Mouse (Mus musculus) lung, embryonic 16.5 days (tissue): Measurements from ENCODE around the gene Trnau1ap. TPM values are rescaled to one million over a fixed set of nuclear protein-coding genes. Genes with fewer than 3 reads are reported as not detected.

Experiments
- ATAC-seq: fragments of 200-750 bp; cut with Nextera tagmentation; 2 replicates; pipeline ENCODE4 v1.8.0; 2017; ENCODE audit warnings: low read depth, mild to moderate bottlenecking, moderate library complexity
- H3K27ac ChIP-seq: fragments of 300-500 bp; sonication (generic); 2 replicates; pipeline ENCODE4 v1.5.1; 2014; ENCODE audit warnings: mild to moderate bottlenecking, control low read depth, low read length
- H3K27me3 ChIP-seq: fragments of 300-500 bp; sonication (generic); 2 replicates; pipeline ENCODE4 v1.6.1; 2014; ENCODE audit warnings: low read depth, low read length, mixed read lengths; ENCODE audit not compliant: control insufficient read depth, insufficient read depth
- H3K36me3 ChIP-seq: fragments of 300-500 bp; sonication (generic); 2 replicates; pipeline ENCODE4 v1.6.1; 2014; ENCODE audit warnings: low read length; ENCODE audit not compliant: control insufficient read depth, insufficient read depth
- H3K4me1 ChIP-seq: fragments of 300-500 bp; sonication (generic); replicated peaks from 2 replicates; pipeline ENCODE4 v1.6.1; 2014; ENCODE audit warnings: low read length, mixed read lengths; ENCODE audit not compliant: control insufficient read depth, insufficient read depth
- H3K4me2 ChIP-seq: fragments of 300-500 bp; sonication (generic); 2 replicates; pipeline ENCODE4 v1.6.1; 2014; ENCODE audit warnings: low read depth, low read length, control low read depth
- H3K4me3 ChIP-seq: fragments of 300-500 bp; sonication (generic); 2 replicates; pipeline ENCODE4 v1.5.1; 2014; ENCODE audit warnings: mild to moderate bottlenecking, low read length, control low read depth
- H3K9ac ChIP-seq: fragments of 300-500 bp; sonication (generic); 2 replicates; pipeline ENCODE4 v1.6.1; 2014; ENCODE audit warnings: low read length, control low read depth
- H3K9me3 ChIP-seq: fragments of 300-500 bp; sonication (generic); 2 replicates; pipeline ENCODE4 v1.6.1; 2016; ENCODE audit warnings: low read length; ENCODE audit not compliant: control insufficient read depth
- WGBS: fragments of 180-500 bp; shearing (Covaris S2); extraction: QIAGEN DNeasy Blood & Tissue Kit; methylation state at CpG from one replicate; pipeline ENCODE4 v1.1.7; 2014; 5-methylcytosine and 5-hydroxymethylcytosine counted together
- polyA plus RNA-seq: library from polyadenylated mRNA; unstranded; fragments of >200 nt; fragmentation: Nextera tagmentation; extraction: Ambion mirVana; gene quantifications from 2 replicates; pipeline ENCODE4 v1.2.1, GENCODE M21; 2015

Gene Trnau1ap
- polyA plus RNA-seq, 1 experiment from 2014 or later: 67.0 TPM

DNA sequence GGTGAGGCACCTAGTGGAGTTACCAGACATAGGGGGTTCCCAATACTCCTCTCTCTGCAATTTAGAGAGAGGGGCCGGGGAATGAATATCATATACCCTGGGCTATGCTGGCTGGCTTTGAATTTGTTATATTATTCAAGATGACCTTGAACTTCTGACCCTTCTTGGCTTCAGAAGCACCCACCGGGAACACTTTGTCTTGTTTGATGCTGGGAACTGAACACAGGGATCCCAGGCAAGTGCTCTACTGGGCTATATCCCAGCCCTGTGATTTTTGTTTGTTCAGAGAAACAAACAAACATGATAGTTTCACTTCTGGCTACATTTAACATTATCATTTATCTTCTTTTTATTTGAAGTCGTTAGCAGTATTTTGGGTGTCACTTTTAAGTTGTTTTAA lies 26.1 kb upstream of the Trnau1ap start:
- Histone ChIP-seq H3K4me2 (no peak overlapping the region), H3K36me3 (peaks cover 28% of the 10 kb centered on the region), H3K9ac (no peak overlapping the region), H3K9me3 (no peaks in the 10 kb centered on the region), H3K27ac (no peak overlapping the region), H3K4me3 (no peak overlapping the region), H3K4me1 (peaks cover 10% of the 10 kb centered on the region; the same call in 1 of the 2 replicates), H3K27me3 (no peaks in the 10 kb centered on the region)
- no peak for ATAC-seq
- WGBS: 78% methylated on average over 3 of the region's 3 CpGs

DNA sequence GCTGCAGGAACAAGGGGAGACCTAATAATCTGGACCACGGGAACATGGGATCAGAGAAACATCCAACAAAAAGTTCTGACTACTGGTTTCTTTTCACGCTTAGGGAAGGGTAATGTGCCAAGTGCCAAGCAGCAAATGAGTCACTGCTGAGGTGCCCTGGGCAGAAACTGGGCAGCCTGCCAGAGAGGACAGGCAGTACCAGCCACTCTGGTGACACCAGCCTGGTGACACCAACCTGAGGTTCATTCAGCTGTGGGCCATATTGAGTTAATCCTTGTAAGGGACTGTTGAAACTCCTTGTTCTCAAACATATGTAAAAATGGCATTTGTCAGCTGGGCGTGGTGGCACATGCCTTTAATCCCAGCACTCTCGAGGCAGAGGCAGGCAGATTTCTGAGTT lies 25.2 kb upstream of the Trnau1ap start:
- Histone ChIP-seq H3K4me1 (peaks cover 10% of the 10 kb centered on the region; the same call in 1 of the 2 replicates), H3K9ac (no peak overlapping the region), H3K36me3 (peaks cover 25% of the 10 kb centered on the region), H3K27ac (no peak overlapping the region), H3K4me2 (no peak overlapping the region), H3K4me3 (no peak overlapping the region), H3K9me3 (no peaks in the 10 kb centered on the region), H3K27me3 (no peaks in the 10 kb centered on the region)
- ATAC-seq: no peak
- 86% methylated on average over 4 of the region's 4 CpGs for WGBS

DNA sequence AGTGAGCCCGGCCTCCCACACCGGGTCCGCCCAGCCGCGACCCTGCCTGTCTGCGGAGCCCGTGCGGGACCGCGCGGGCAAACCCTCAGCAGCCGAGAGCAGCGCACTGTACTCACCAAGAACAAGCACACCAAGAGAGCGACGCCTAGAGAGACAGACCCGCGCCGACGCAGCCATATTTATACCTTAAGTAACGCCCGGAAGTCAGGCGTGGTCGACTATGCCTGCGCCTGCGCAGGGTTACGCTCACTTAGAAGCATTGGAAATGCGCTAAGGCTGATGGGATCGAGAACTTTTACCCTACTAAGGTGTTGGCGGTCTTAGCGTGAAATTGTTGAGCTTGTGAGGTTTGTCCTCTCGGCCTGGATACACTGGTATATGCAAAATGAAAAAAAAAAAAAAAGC lies 24.1 kb upstream of the Trnau1ap start, which contains the start of gene Rcc1:
Gene Rcc1 (minus strand): TSS at position 125 of the 405 bp plus-strand sequence.
- Histone ChIP-seq H3K4me2 (peak within 1 kb of the TSS; percentile 78), H3K4me3 (peak within 1 kb of the TSS; percentile 92), H3K27me3 (no peaks in the 10 kb centered on the region), H3K27ac (peak within 1 kb of the TSS; percentile 97), H3K36me3 (peaks cover 21% of the 10 kb centered on the region), H3K9ac (peak within 1 kb of the TSS; percentile 94), H3K4me1 (peaks cover 10% of the 10 kb centered on the region; the same call in 1 of the 2 replicates), H3K9me3 (no peaks in the 10 kb centered on the region)
- under 1% methylated on average over 31 of the region's 31 CpGs for WGBS
- ATAC-seq: peak; percentile 94

DNA sequence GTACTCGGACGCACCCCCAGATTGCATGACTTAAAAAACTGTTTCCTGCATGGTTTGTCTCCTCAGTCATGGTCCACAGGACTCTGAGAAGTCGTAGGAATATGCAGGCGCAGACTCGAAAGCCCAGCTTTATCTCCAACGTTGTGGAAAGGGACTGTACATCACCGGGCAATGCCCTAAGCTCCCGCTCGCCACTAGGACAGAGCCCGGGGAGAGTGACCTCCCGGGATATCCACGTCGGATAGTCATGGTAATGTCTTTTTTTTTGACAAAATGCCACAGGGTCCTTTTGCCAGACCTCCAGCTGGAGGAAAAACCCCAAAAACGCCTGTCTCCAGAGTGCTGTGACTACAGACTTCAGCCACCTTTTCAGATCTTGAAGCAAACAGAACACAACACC lies 23.4 kb upstream of the Trnau1ap start:
- ATAC-seq: peak; percentile 21; the same call in 1 of the 2 replicates
- Histone ChIP-seq H3K9ac (peak overlapping the region; percentile 94), H3K4me1 (peaks cover 10% of the 10 kb centered on the region; the same call in 1 of the 2 replicates), H3K4me2 (peak overlapping the region; percentile 78), H3K27me3 (no peaks in the 10 kb centered on the region), H3K4me3 (peak overlapping the region; percentile 92), H3K27ac (peak overlapping the region; percentile 97), H3K36me3 (peaks cover 17% of the 10 kb centered on the region), H3K9me3 (no peaks in the 10 kb centered on the region)
- under 1% methylated on average over 14 of the region's 14 CpGs for WGBS

DNA sequence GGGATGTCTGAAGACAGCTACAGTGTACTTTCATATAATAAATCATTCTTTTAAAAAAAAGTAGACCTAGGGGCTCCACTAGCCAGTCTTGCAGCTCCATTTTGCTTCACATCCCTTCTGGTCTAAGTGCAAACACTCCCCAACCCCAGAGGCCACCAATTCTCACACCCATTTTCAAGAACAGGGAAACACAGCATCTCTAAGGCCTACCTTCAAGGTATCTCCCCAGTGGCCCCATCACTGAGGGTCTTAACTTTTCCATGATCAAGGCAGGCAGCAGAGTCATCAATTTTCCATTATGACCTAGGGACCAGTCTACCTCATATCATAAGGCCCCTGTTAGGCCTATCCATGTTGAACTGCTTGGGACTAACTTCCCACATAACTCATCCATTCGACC lies 22.1 kb upstream of the Trnau1ap start:
- H3K4me2 ChIP-seq: peak overlapping the region; percentile 78
- H3K27me3 ChIP-seq: no peaks in the 10 kb centered on the region
- peak overlapping the region; percentile 94; the same call in 1 of the 2 replicates for H3K9ac ChIP-seq
- WGBS: 35% methylated on average over 1 of the region's 1 CpGs
- no peaks in the 10 kb centered on the region for H3K9me3 ChIP-seq
- peaks cover 9% of the 10 kb centered on the region; the same call in 1 of the 2 replicates for H3K36me3 ChIP-seq
- H3K4me3 ChIP-seq: peak overlapping the region; percentile 92
- no peak overlapping the region for H3K27ac ChIP-seq
- ATAC-seq: no peak
- H3K4me1 ChIP-seq: peaks cover 10% of the 10 kb centered on the region; the same call in 1 of the 2 replicates

DNA sequence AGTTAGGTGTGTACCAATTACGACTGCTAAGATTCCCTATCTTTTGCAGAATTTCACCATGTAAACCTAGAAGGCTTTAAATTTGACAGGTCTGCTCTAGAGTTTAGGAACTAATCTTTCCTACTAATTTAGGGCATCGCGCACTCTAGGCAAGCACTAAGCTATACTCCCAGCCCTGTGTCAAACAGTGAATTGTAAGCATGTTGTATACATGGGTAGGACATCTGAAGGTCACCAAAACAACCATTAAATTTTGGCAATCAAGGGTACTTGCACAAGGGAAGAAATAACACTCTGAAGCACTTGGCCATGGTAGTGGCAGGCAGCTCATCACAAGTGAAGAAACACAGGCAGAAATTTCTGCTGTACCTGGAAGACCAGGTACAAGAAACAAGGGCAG lies 21.5 kb upstream of the Trnau1ap start:
- no peak for ATAC-seq
- peaks cover 13% of the 10 kb centered on the region; the same call in 1 of the 2 replicates for H3K4me1 ChIP-seq
- H3K27ac ChIP-seq: no peak overlapping the region
- no peak overlapping the region for H3K4me3 ChIP-seq
- no peaks in the 10 kb centered on the region for H3K9me3 ChIP-seq
- no peak overlapping the region for H3K4me2 ChIP-seq
- no peaks in the 10 kb centered on the region for H3K27me3 ChIP-seq
- peaks cover 9% of the 10 kb centered on the region; the same call in 1 of the 2 replicates for H3K36me3 ChIP-seq
- no peak overlapping the region for H3K9ac ChIP-seq
- WGBS: 68% methylated on average over 3 of the region's 3 CpGs

DNA sequence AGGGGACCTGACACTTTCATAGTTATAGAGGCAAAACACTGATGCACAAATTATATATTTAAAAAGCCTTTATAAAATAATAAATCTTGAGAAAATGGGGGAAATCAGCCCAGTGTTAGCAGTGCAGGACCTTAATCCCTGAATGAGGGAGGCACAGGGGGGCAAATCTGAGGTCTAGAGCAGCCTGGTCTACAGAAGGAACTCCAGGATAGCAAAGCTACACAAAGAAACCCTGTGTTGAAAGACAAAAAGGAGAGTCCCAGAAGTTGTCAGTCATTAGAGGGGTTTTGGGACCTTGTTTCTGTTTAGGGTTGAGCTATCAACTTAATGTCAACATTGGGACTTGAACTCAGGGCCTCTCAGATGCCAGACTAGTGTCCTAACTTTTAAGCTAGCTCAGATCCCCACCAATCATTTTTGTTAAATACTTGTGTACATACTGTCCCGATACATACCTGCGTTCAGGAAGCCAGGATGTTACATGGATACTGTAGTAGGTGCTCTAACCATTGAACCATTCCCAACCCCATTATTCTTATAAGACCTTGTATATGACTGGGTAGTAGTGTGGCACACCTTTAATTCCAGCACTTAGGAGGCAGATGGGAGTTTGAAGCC lies 20.9 kb upstream of the Trnau1ap start:
- Histone ChIP-seq H3K9me3 (no peaks in the 10 kb centered on the region), H3K9ac (no peak overlapping the region), H3K36me3 (peaks cover 9% of the 10 kb centered on the region; the same call in 1 of the 2 replicates), H3K27me3 (no peaks in the 10 kb centered on the region), H3K4me1 (peaks cover 14% of the 10 kb centered on the region; the same call in 1 of the 2 replicates), H3K4me2 (no peak overlapping the region), H3K4me3 (no peak overlapping the region), H3K27ac (no peak overlapping the region)
- ATAC-seq: no peak
- 39% methylated on average over 2 of the region's 2 CpGs for WGBS

DNA sequence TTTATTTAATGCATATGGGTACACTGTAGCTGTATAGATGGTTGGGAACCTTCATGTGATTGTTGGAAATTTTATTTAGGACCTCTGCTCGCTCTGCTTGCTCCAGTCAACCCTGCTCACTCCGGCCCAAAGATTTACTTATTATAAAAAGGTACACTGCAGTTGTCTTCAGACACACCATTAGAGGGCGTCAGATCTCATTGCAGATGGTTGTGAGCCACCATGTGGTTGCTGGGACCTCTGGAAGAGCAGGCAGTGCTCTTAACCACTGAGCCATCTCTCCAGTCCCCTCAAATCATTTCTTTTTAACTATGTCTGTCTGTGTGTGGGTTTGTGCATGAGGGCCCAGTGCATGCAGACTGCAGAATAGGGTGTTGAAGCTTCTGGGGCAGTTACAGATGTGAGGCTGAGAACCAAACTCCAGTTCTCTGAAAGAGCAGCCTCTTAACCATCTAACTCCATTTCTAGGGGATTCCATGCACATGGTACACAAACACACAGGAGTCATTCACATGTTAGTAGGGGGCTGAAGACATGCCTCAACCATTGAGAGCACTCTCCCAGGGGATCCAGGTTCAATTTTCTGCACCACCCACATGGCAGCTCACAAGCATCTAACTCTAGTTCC lies 20.3 kb upstream of the Trnau1ap start:
- Histone ChIP-seq H3K27ac (no peak overlapping the region), H3K4me3 (no peak overlapping the region), H3K4me1 (peaks cover 17% of the 10 kb centered on the region), H3K36me3 (peaks cover 9% of the 10 kb centered on the region; the same call in 1 of the 2 replicates), H3K9ac (no peak overlapping the region), H3K27me3 (no peaks in the 10 kb centered on the region), H3K9me3 (no peaks in the 10 kb centered on the region), H3K4me2 (no peak overlapping the region)
- ATAC-seq: no peak
- 60% methylated on average over 3 of the region's 3 CpGs for WGBS

DNA sequence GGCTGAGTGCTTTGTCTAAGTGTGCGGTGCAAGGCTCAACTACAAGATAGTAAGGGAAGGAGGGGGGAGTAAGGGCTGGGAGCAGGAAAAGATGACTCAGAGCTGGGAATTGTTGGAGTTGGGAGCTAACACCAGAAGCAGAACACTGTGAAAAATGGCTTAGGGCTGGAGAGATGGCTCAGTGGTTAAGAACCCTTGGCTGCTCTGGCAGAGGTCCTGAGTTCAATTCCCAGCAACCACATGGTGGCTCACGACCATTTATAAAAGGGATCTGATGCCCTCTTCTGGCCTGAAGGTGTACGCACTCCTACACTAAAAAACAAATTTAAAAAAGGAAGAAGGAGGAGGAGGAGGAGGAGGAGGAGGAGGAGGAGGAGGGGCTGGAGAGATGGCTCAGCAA lies 17.3 kb upstream of the Trnau1ap start:
- Histone ChIP-seq H3K36me3 (peaks cover 9% of the 10 kb centered on the region; the same call in 1 of the 2 replicates), H3K9ac (no peak overlapping the region), H3K4me1 (peaks cover 32% of the 10 kb centered on the region), H3K4me3 (no peak overlapping the region), H3K4me2 (no peak overlapping the region), H3K27me3 (no peaks in the 10 kb centered on the region), H3K27ac (no peak overlapping the region), H3K9me3 (no peaks in the 10 kb centered on the region)
- WGBS: 56% methylated on average over 3 of the region's 3 CpGs
- ATAC-seq: no peak
